Mouse (Mus musculus): ENCODE data around the gene Rex1bd. TPM values are rescaled to one million over a fixed set of nuclear protein-coding genes. Genes with fewer than 3 reads are reported as not detected.

The Rex1bd gene
- total RNA-seq, 1 experiment from 2014 or later, result 32.8 TPM

DNA sequence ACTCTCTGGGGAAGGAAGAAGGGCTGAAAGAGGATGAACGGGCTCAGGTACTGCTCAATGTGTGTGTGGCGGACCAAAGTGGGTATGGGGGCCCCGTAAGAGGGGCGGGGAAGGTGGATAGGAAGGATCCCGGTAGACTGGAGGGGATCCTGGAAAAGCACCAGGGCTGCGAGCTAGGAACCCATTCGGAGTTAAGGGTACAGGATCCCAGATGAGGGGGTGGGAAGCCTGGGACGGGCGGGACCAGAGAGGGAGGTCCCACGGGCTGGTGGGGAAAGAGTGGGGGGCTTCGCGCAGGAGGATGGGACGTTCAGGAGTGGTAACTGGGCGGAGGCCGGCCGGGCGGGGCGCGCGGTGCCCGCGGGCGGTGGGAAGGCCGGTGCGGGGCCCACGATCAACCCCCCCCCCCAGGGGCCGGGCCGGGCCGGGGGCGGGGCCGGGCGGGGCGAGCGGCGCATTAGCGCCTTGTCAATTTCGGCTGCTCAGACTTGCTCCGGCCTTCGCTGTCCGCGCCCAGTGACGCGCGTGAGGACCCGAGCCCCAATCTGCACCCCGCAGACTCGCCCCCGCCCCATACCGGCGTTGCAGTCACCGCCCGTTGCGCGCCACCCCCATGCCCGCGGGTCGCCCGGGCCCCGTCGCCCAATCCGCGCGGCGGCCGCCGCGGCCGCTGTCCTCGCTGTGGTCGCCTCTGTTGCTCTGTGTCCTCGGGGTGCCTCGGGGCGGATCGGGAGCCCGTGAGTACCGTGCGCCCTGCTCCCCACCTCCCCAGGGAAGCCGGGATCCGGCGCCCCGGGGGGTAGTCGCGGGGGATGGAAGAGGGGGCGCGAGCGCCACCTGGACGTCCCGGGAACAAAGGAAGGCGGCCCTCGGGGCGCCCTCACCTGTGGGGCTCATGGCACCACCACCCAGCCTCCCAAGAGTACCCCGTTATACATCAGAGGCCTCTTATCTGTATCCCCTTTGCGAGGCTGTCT is 13.6 kb downstream of the Rex1bd start, which contains the start of gene Crlf1:
Gene Crlf1 (plus strand): TSS at position 495 of the 977 bp plus-strand sequence.
- no peak for ATAC-seq (replicated peaks in 1 of 2; ENCODE audit: insufficient read depth in 1 of 2, low FRiP score in 2 of 2, low TSS enrichment in 1 of 2, low read depth in 1 of 2, poor library complexity in 2 of 2, severe bottlenecking in 2 of 2)

DNA sequence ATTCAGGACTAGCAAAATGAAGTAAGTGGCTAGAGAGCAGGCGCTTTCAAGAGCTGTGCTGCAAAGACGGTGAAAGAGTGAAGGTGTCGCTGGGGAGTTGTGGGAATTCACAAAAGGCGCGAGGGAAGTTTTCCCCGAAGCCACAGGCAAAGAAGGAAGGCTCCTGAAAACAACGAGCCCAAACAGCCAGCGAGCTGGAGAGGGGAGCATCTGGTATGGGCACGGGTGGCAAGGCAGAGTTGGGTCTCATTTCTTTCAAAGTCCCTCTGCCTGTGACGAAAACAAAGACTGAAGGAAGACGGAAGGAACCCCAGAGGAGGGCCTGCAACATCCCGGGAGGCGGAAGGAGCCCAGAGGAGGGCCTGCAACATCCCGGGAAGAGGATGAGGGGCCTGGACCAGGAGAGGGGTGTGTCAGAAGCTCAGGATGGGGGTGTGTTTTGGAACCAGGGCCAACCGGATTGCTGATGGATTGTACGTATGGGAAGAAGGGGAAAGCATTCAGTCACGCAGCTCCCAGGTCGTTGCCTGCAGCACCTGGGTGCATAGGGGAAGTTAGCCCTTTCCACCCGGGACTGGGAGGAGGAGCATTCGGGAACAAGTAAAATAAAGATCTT is 15.6 kb downstream of the Rex1bd start:
- no peak for ATAC-seq (replicated peaks in 1 of 2; ENCODE audit: insufficient read depth in 1 of 2, low FRiP score in 2 of 2, low TSS enrichment in 1 of 2, low read depth in 1 of 2, poor library complexity in 2 of 2, severe bottlenecking in 2 of 2)

DNA sequence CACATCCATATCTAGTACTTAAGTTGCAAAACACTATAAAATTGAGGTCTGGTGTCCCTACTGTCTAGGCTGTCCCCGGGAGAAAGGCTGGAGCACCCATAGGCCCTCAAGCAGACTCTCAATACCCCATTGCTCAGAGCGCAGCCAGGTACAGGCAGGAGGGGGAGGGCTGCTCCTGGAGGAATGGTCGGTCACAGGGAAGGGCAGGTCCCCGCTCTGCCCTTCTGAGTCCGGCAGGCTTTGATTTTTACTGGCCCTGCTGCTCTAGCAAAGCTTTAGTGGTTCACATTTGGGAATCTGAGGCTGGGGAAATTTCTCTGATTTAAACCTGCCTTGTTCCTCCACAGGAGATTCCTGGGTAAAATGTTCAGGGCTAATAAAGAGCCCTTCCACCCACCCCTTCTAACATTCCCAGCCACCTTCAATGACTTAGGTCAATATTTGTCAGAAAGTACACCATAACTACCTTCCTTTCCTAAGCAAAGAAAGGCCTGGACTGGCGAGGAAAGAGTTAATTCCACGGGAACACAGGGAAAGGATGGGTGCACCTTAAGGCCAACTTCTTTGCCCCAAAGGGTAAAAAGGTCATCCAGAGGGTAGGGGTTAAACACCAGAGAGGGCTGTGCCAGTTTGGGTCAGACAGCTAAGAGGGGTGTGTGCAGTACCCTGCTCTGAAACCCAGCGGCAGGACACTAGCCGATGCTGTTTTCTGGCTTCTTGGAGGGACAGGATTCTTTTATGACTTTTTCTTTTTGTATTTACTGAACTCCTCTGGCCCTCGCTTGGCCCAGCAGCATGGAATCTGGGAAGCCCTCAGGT is 16.3 kb downstream of the Rex1bd start:
- 0 out of 4 replicates have a peak, but pooled peaks of 1 of the 2 experiments have one; percentile 4 for ATAC-seq (replicated peaks in 1 of 2; ENCODE audit: insufficient read depth in 1 of 2, low FRiP score in 2 of 2, low TSS enrichment in 1 of 2, low read depth in 1 of 2, poor library complexity in 2 of 2, severe bottlenecking in 2 of 2)

DNA sequence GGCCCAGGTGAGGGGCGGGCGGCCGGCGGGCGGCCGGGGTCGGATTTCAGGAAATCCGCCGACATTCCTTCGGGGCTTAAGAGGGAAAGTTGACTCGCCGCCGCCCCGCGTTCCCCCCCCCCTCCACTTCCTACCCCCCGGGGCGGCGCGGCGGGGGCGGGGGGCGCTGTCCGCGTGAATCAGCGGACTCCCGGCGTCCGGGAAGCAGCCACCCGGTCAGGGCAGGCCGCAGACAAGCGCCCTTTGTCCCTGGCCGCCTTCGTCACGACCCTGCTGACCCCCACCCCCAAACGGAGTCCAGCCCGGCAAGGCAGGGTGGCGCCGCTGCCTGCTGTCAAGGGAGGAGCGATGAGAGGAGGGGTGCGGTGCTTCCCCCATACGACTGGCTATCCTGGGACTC is 17.0 kb downstream of the Rex1bd start:
- no peak for ATAC-seq (replicated peaks in 1 of 2; ENCODE audit: insufficient read depth in 1 of 2, low FRiP score in 2 of 2, low TSS enrichment in 1 of 2, low read depth in 1 of 2, poor library complexity in 2 of 2, severe bottlenecking in 2 of 2)

DNA sequence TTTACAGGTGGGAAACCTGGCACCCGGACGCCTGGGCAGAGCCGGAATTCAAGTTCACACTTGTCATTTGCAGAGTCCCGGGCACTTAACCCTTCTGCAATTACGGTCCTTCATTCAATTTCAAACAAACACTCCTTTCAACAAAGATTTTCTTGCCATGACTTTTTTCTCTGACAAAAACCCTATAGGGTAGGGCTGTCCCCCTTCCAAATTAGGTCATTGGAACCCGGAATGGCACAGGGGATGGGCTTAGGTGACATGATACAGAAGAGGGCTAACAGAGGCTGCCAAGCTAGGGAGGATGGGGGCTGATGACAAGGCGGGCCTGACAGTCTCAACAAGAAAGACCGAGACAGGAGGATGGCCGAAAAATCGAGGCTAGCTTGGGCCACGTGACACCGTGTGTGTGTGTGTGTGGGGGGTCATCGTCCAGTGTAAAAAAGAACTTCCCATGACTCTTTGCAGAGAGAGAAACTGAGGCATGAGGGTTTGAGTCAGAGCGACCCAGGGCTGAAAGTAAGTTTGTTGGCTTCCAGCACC is 17.6 kb downstream of the Rex1bd start:
- ATAC-seq (replicated peaks in 1 of 2; ENCODE audit: insufficient read depth in 1 of 2, low FRiP score in 2 of 2, low TSS enrichment in 1 of 2, low read depth in 1 of 2, poor library complexity in 2 of 2, severe bottlenecking in 2 of 2), result no peak

DNA sequence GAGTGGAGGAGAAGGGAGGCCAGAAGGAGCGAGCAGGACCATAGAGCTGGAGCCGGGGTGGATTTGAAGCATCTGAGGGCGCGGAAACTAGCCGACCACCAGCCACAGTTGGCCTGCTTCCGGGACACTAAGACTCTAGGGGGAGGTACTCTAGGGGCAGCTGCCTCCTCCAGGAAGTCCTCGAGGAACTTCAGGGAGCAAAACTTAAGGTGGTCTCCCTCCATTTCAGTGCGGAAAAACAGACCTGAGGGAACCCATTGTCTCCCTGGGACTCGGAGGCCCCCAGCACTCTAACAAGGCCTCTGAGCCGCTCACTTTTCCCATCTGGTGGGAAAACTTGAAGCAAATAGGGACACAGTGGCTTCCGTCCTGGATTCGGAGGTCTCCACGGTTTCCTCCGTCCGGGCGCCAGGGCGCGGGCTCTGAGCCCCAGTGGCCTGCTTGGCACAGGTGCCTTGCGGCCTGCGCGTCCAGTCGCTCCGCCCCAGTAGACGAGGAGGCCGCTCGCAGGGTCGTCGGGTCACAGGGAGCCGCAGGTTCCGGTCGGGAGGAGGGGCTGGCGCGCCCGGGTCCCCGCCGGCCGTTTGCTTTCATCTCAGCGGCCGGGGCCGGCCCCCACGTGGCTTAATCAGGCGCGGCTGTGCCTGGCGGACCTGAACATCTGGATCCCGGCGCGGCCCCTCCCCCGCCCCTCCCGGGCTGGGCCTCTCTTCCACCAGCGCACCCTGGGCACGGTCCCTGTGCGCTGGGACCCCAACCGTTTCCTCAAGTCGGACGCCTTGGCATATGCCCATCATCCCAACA is 18.4 kb downstream of the Rex1bd start:
- ATAC-seq (replicated peaks in 1 of 2; ENCODE audit: insufficient read depth in 1 of 2, low FRiP score in 2 of 2, low TSS enrichment in 1 of 2, low read depth in 1 of 2, poor library complexity in 2 of 2, severe bottlenecking in 2 of 2), result no peak

DNA sequence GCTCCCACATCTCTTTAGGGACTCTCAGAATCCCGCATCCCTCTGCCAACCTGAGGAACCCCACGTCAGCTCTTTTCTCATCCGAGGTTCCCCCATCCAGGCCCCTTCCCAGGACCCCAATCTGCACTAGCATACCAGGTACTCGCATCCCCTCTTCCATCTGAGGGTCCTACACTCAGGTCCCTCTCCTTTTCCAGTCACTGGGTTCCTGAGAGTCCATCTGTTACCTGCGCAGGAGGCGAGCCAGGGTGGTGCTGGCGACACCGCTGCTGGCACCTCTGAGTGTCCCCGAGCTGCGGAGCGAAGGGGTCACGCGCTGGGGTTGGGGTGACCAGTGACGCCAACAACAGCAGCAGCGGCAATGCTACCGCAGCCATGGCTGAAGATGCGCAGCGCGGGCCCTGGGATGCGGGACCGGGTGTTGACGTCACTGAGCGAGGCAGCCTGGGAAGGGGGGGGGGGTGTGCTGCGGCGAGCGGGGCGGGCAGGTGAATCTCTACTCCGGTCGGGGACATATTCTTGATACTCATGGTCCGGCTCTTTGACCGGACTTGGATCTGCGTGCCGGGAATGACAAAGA is 19.5 kb downstream of the Rex1bd start, which contains the start of gene Tmem59l:
Gene Tmem59l (minus strand): TSS at position 418 of the 580 bp plus-strand sequence.
- no peak for ATAC-seq (replicated peaks in 1 of 2; ENCODE audit: insufficient read depth in 1 of 2, low FRiP score in 2 of 2, low TSS enrichment in 1 of 2, low read depth in 1 of 2, poor library complexity in 2 of 2, severe bottlenecking in 2 of 2)

DNA sequence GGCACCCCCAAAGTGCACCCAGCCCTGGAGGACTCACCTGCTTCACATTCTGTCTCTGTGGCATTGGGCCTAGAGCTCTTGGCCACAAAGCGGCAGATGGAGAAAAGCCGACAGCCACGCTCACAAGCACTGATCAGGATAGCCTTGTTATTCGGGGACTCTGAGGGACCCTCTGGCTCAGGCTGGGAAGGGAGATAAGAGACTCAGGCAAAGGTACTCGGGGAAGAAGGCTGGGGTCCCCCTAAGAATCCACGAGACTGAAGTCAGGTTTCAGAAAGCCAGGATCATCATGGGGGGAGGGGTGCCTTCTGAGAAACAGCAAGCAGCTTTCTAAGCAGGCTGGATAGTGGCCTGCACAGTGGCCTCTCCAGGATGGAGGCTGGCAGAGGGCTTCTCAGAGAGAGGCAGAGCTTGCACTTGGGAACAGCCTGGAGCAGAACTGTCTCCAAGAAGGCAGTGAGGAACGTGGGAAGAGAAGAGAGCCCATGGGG is 20.3 kb downstream of the Rex1bd start:
- no peak for ATAC-seq (replicated peaks in 1 of 2; ENCODE audit: insufficient read depth in 1 of 2, low FRiP score in 2 of 2, low TSS enrichment in 1 of 2, low read depth in 1 of 2, poor library complexity in 2 of 2, severe bottlenecking in 2 of 2)

DNA sequence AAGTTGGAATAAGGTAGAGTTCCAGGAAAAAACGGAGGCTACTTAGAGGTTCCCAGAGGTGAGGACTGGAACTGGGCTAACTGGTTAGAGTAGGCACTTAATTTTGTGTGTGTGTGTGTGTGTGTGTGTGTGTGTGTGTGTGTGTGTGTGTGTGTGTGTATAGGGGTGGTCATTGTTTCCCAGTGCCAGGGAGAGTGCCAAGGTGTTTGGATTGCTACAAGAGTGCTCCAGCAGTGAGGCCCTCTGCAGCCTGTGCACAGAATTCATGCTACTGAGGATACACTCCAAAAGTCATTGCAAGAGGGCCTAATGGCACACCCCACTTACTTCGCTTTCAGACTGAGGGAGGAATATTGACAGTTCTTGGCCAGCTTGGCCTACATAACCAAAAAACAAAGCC is 23.6 kb downstream of the Rex1bd start:
- no peak for ATAC-seq (replicated peaks in 1 of 2; ENCODE audit: insufficient read depth in 1 of 2, low FRiP score in 2 of 2, low TSS enrichment in 1 of 2, low read depth in 1 of 2, poor library complexity in 2 of 2, severe bottlenecking in 2 of 2)

DNA sequence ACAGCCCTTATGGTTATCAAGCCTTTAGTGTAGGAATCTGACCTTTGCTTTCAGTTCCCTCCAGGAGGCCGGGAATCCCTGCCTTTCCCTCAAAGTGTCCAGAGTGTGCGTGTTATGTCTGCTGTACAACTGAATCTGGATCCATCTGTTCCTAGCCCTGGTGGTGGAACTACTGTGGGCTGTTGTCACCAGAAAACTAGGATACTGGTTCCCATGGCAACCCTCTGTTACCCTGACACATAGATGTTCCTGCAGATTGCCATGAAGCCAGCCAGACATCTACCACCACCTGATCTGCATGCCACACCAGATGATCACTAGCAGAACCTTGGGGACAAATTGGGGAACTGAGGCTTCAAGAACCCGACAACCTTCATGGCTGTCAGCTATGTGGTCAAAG is 24.6 kb downstream of the Rex1bd start:
- ATAC-seq (replicated peaks in 1 of 2; ENCODE audit: insufficient read depth in 1 of 2, low FRiP score in 2 of 2, low TSS enrichment in 1 of 2, low read depth in 1 of 2, poor library complexity in 2 of 2, severe bottlenecking in 2 of 2), result no peak

DNA sequence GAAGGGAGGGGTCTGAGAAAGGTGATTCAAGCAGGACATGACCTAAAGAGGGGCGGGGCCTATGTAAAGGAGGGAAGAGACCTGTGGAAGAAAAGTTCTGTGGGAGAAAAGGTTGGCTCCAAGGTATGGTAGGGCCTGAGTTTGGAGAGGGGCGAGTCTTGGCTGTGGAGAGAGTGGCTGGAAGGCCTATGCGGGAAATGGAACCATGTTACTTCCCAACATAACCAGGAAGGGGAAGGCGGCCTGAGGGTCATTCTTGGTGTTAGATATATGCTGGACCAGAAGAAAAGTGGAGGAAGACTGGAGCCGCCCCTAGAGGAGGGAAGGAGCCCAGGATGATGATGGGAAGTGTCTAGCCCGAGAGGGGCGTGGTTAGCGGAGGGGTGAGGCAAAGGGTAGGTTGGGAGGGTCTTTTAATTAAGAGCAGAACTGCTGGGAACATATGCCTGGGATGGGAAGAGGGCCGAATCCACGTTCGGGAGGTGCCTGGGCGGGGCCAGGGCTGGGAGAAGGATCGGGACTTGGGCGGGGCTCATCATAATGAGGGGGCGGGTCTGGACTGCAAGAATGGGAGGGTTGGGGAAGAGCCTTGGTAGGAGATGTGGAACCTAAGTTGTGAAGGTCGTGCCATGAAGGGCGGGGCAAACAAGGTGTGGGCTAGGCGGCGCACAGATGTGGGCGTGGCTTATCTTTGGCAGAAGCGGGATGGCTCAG is 29.1 kb downstream of the Rex1bd start:
- peak; percentile 9 to 14; a peak in 1 of 4 replicates for ATAC-seq (replicated peaks in 1 of 2; ENCODE audit: insufficient read depth in 1 of 2, low FRiP score in 2 of 2, low TSS enrichment in 1 of 2, low read depth in 1 of 2, poor library complexity in 2 of 2, severe bottlenecking in 2 of 2)

DNA sequence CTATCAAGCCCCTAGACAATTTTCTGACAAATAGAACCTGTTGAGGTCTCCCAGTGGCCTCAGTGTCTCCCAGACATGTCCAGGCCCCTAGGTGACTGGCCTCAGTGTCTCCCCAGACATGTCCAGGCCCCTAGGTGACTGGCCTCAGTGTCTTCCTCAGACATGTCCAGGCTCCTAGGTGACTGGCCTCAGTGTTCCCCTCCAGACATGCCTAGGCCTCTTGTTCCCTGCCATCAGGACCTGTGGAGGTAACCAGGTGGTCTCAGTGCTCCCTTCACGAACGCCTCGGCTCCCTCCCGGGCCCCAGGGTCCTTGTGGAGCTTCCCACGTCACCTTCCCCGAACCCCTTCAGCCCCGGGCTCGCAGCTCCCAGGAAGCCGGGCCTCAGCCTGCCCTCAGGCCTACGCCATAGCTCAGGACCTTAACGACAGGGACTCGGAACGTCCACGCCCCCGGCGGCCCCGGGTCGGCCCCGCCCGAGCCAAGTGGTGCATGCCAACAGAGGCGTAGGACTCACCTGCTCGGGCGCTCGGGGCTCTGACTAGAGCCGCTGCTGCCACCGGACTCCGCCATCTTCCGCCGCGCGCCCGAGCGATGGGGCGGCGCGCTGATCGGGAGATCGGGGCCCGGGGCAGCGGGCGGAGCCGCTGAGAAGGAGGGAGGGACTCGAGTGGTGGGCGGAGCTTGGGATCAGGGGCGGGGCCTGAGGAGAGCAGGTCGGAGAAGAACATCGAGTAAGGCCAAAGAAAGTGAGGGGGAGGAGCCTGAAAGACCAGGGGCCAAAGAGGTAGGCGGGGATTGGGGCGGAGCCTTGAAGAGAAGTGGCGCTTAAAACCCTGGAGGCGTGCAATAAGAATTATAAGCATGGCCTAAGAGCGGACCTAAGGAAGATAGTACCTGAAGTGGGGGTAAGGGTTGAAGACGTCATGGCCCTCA is 30.0 kb downstream of the Rex1bd start, which contains the start of gene Klhl26:
Gene Klhl26 (minus strand): TSS at position 636 of the 936 bp plus-strand sequence.
- peak; percentile 92 to 97 for ATAC-seq (replicated peaks in 1 of 2; ENCODE audit: insufficient read depth in 1 of 2, low FRiP score in 2 of 2, low TSS enrichment in 1 of 2, low read depth in 1 of 2, poor library complexity in 2 of 2, severe bottlenecking in 2 of 2)

DNA sequence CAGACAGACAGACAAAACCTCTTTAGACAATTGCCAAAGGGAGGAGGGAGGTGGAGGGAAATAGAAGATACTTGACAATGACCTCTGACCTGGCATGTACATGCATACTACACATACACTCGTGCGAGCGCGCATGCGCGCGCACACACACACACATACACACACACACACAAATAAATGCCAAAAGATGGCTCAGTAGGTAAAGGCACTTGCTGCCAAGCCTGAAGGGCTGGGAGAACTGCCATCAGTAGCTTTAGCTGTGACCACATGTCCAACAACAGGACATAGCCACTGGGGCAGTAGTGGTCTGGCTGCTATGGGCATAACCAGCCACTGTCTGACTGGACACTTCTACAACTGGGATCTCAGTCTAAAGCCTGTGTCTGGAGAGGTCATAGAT is 34.7 kb downstream of the Rex1bd start:
- ATAC-seq (replicated peaks in 1 of 2; ENCODE audit: insufficient read depth in 1 of 2, low FRiP score in 2 of 2, low TSS enrichment in 1 of 2, low read depth in 1 of 2, poor library complexity in 2 of 2, severe bottlenecking in 2 of 2), result no peak

DNA sequence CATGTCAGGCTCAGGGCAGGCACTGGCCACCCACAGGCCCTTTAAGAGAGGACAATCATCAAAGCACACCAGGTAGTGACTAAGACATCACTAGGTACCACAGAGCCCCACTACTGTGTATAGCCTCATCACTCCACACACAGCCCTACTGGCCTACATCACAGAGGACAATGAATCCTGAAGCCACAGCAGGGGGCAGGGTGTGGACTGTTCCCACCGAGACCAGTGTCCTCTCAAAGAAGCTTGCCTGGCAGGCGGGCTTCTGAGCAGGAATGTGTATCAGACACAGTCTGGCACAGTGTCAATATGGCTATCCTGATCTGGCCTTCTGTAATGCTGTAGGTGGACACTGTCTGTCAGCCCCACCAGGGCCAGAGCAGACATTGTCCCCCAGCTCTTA is 36.6 kb downstream of the Rex1bd start:
- no peak for ATAC-seq (replicated peaks in 1 of 2; ENCODE audit: insufficient read depth in 1 of 2, low FRiP score in 2 of 2, low TSS enrichment in 1 of 2, low read depth in 1 of 2, poor library complexity in 2 of 2, severe bottlenecking in 2 of 2)

All from hematopoietic stem cell, adult 5-6 weeks (primary cell).